Mouse (Mus musculus) B cell, adult 62 days (primary cell): ENCODE measurements around the gene Parp3. TPM values are rescaled to one million over a fixed set of nuclear protein-coding genes. Genes with fewer than 3 reads are reported as not detected.

Experiments used
- total RNA-seq: library from RNA; stranded (reverse); gene quantifications from 4 replicates; pipeline ENCODE4 v1.2.4, GENCODE M21; 2023

Gene Parp3
- 43.4 to 56.2 TPM (median 50.5 TPM) in 4 replicates for total RNA-seq

DNA sequence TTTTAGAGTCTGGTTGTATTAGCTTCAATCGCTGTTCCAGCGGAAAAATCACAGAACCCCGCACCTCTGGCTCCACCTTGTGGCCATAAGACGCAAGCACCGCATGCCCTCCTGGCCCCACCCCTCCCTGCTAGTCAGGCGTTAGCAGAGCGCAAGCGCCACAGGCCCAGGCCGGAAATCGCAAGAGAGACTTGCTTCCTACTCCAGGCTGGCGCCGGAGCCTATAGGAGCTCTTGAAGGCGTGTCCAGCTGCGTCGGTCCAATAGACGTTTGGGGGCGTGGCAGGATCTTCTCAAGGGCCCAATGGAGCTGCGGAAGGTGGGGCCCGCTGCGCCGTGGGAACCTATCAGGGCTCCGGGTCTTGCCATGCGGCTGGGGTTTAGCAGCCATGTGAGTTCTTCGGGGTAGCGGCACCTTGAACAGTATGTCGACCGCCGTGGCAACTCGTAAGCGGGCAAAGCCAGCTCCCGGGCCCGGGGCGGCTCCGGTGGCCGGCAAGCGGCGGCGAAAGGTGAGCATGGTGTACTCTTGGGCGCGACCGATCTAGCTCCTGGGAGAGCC lies at the start of gene Parp3:
Gene Parp3, minus strand, starts transcription at position 26 of the 561 bp plus-strand sequence.

DNA sequence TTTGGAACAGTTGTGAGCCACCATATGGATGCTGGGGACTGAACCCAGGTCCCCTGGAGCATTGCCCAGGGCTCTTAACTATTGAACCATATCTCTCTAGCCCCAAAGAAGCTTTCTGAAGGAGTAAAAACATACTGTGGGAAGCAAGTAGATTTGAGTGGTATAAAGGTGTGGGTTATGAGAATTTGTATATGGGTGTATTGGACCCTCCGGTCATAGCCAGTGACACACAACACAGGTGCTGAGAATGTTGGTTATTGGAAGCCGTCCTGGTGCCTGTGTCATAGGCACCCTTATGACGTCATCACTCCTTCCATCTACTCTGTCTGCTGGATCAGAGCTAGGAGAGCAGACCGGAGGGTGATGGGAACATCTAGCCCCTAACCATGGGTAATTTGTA lies 37.5 kb upstream of the Parp3 start, which contains the start of gene Iqcf5:
Gene Iqcf5, plus strand, starts transcription at position 301 of the 400 bp plus-strand sequence.

DNA sequence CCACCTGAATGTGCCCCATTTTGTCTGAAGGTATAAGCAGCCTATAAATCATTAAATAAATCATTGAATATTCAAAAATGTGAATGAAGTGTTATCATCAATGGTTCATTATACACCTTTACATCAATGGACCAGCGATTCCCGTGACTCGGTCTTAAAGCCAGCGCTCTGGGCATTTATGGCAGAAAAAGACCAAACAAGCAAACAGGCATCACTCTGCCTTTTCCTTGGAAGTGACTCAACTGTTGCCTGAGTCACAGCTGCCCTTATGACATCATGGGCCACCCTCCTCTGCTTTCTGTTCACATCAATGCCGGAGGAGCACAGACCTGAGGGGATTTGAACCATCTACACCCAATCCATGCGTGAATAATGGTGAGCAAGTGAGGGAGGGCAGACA lies 22.9 kb upstream of the Parp3 start, which contains the start of gene Iqcf1:
Gene Iqcf1, plus strand, starts transcription at position 301 of the 400 bp plus-strand sequence.

DNA sequence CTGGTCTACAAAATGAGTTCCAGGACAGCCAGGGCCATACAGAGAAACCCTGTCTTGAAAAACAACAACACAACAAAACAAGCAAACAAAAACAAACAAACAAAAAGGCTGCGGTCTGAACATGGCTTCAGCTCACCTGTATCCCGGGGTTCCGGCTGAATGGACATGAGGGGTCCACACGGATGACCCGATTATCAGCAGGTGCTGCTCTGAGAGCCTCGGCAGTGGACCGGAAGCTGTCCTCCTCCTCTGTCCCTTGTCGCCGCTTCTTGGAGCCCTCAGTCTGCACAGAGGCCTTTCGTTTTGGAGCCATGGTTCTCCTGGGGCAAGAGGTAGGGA lies 1.1 kb downstream of the Parp3 start, which contains the start of gene Rrp9:
Gene Rrp9, plus strand, starts transcription at position 301 of the 339 bp plus-strand sequence.

DNA sequence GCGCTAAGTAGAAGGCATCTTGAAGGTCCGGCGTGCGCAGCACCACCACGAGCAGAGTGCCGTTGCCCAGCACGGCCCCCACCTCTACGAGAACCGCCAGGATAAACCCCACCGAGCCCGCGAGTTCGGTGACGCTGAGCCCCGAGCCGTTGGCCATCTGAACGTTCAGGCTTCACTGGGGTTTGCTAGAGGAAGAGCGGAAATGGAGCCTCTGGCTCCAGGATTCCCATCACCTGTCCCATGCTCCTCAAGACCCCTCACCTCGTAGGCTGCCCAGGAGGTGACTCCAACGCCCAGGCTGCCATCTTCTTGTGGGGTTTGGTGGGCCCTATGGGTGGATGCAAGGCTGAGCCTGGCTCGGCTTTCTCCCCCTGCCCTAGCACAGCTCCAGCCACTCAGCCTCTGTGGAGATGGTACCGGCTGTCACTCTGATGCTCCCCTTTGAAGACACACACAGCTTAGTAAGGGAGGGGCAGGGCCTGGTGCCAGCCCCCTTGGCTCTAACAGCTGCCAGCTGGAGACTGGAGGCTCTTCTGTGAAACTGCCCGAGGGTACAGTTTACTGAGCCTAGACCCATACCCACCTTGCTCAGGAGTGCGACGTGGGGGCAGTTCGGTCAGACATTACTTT lies 11.1 kb downstream of the Parp3 start, which contains the start of gene Gpr62:
Gene Gpr62, minus strand, starts transcription at position 368 of the 630 bp plus-strand sequence.

DNA sequence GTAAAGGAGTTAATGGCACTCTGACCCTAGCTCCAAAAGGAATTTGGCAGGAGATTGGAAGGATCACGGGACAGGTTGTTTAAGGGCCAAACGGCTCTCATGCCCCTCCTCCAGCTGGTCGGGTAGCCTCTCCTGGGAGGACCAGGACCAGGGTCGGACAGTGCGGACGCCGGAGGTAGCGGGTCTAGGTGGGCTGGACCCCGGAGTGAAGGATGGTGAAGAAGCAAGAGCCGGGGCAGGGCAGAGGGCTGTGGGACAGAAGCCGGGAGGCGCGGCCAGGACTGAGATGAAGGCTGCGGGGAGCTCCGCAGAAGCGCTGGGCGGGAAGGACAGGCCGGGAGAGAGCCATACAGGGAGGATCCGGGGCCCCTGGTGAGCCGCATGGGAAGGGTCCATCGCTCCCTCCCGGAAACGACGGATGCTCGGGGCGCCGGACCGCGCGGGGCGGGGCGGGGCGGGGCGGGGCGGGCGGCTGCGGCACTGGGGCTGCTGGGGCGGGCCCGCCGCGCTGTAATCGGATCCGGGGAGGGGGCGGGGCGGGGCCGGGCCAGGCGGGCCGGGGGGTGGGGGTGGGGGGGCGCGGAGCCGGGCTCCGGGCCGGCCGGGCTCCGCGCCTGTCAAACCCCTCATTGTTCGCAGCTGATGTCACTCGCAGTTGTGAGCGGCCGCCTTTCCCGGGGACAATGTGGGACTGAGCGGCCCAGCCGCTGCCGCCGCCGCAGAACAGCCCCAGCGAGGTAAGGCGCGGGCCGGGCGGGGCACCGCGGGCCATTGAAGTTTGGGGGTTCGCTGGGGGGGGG lies 23.3 kb downstream of the Parp3 start, which contains the start of gene Pcbp4:
Gene Pcbp4, plus strand, starts transcription at position 21 of the 800 bp plus-strand sequence.

DNA sequence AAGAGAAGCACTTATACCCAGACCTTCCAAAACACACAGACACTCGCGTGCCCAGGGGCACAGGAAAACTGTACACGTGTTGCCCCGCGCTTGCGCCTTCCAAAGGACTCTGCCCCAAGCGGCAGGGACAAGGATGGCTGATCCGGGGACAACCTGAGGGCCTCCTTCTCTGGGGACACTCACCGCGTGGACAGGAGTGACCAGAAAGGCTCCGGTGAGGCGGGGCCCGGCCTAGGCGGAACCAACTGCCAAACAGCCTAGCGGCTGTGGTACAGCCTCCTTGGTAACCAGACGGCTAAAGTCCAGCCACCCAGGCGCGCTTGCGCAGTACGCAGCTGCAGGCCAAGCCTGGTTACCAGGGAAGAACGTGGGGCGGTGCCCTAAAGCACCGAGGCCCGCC lies 29.4 kb downstream of the Parp3 start, which contains the start of the genes Abhd14b and Abhd14a:
Gene Abhd14b, plus strand, starts transcription at position 112 of the 400 bp plus-strand sequence.
Gene Abhd14a, minus strand, starts transcription at position 331 of the 400 bp plus-strand sequence.

DNA sequence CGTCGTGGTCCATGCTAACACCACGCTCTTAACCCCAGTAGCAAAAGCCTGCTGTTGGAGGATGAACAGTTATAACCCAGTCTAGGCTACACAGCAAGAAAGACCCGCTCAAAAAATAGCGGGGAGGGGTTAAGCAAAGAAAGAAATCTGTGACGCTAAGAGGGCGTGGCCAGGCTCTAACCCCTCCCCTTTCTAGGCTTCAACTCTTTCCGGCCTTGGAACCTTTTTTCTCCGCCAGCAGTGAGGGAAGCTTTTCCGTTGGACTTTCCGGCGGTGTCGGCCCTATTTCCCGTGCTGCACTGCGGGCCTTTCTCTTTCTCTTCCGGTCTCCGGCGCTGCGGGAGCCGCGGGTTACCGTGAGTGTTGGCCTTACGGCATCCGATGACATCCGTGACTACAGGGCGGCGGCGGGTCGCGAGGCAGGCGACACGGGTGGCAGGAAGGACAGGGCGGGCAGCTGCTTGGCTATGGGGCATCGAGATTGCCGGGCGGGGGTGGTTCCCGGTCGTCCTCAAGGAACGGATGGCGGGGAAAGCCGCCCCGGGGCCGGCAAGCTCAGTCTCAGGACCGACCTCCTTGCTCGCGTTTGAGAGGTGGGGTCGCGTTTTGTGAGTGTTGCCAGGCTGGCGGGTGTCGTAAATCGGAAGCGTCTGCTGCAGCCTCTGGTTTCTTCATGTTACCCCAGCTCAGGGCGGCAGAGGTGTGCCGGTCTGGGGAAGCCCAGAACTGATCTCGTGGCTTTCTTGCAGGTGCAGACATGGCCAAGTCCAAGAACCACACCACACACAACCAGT lies 47.3 kb downstream of the Parp3 start, which contains the start of gene Rpl29:
Gene Rpl29, plus strand, starts transcription at position 234 of the 794 bp plus-strand sequence.

Other genes with a start within 250 kb of the Parp3 start
- 31.5 to 42.7 TPM (median 40.7 TPM) in 4 replicates for gene Alas1, start 228.3 kb downstream of the Parp3 start, total RNA-seq
- gene Poc1a, start 195.9 kb downstream of the Parp3 start, total RNA-seq = 3.2 to 5.0 TPM (median 3.7 TPM) in 4 replicates
- 27.9 to 31.0 TPM (median 29.5 TPM) in 4 replicates for gene Dusp7, start 108.3 kb downstream of the Parp3 start, total RNA-seq
- 677 to 786 TPM (median 732 TPM) in 4 replicates for gene Rpl29, start 47.5 kb downstream of the Parp3 start, total RNA-seq
- gene Acy1, start 38.6 kb downstream of the Parp3 start, total RNA-seq = 16.8 to 19.5 TPM (median 17.8 TPM) in 4 replicates
- gene Abhd14b, start 29.5 kb downstream of the Parp3 start, total RNA-seq = 4.4 to 6.3 TPM (median 5.1 TPM) in 4 replicates
- gene Abhd14a, start 29.3 kb downstream of the Parp3 start, total RNA-seq = 7.2 to 9.9 TPM (median 8.4 TPM) in 4 replicates
- gene Pcbp4, start 23.7 kb downstream of the Parp3 start, total RNA-seq = 4.8 to 8.3 TPM (median 5.7 TPM) in 4 replicates
- 0.30 to 0.66 TPM (median 0.47 TPM) in 3 of 4 replicates, not detected in the other for gene Gpr62, start 11.0 kb downstream of the Parp3 start, total RNA-seq
- 51.1 to 62.7 TPM (median 59.3 TPM) in 4 replicates for gene Rrp9, start 986 bp downstream of the Parp3 start, total RNA-seq
- gene Iqcf1, start 23.0 kb upstream of the Parp3 start, total RNA-seq = not detected in 4 replicates
- not detected in 4 replicates for gene Iqcf5, start 37.6 kb upstream of the Parp3 start, total RNA-seq
- not detected in 4 replicates for gene Iqcf3, start 84.7 kb upstream of the Parp3 start, total RNA-seq
- not detected in 4 replicates for gene Iqcf4, start 94.0 kb upstream of the Parp3 start, total RNA-seq
- not detected in 4 replicates for gene Iqcf6, start 149.6 kb upstream of the Parp3 start, total RNA-seq
- not detected in 4 replicates for gene Grm2, start 179.1 kb upstream of the Parp3 start, total RNA-seq
- gene Tex264, start 209.0 kb upstream of the Parp3 start, total RNA-seq = 35.4 to 37.0 TPM (median 36.3 TPM) in 4 replicates